ENCODE assay signal across 8 mouse cellular contexts in genomic region chr5:23850345-23851159, GRCm38 (mm10). TPM values are rescaled to one million over a fixed set of nuclear protein-coding genes. Genes with fewer than 3 reads are reported as not detected.
DNase-seq lines count a peak whose midpoint lies in the region; ATAC-seq lines count a peak whose summit lies in the region.

No protein-coding gene starts in this region.

- DNase-seq in adrenal gland, adult (ENCODE audit: inconsistent age in 2 of 2, low spot score in 1 of 2) = peak; percentile 91 to 97
- peak; percentile 91 for DNase-seq in embryo, embryonic 10.5 days (ENCODE audit: low spot score)
- peak; percentile 92 for DNase-seq in gastrocnemius, postnatal 14 days
- DNase-seq in left cerebral cortex, postnatal 10 days (ENCODE audit: extremely low spot score in 1 of 2, low spot score in 2 of 2) = peak; percentile 83 to 93
- peak; percentile 89 to 93 for DNase-seq in right cerebral cortex, postnatal 10 days (ENCODE audit: low spot score in 2 of 2)
- peak; percentile 93 for DNase-seq in urinary bladder, postnatal 14 days (ENCODE audit: low spot score)

- peak; percentile 86 for ATAC-seq in inflammation-experienced regulatory T-cells, adult 6 months
- ATAC-seq in megakaryocyte progenitor cell, adult 5-6 weeks (replicated peaks; ENCODE audit: poor library complexity) = peak; percentile 94

- intact Hi-C loops in gastrocnemius, postnatal 14 days (cut with DNase I; ENCODE audit: low total_unique reads) = loop anchor here (10.0 kb wide), 1 partner anchor 224 kb away; no protein-coding TSS in a partner anchor
- intact Hi-C loops in left cerebral cortex, postnatal 10 days (cut with DNase I) = loop anchor here (2.0 kb wide), 1 partner anchor 226 kb away; no protein-coding TSS in a partner anchor

RNA-seq across cellular contexts. Expression of gene Tomm7, which starts 6.6 kb away (rescaled TPM):
- total RNA-seq in gastrocnemius, postnatal 14 days (2021) = 10 to 100 TPM; 48.3 to 51.0 TPM
- polyA plus RNA-seq in inflammation-experienced regulatory T-cells, adult 6 months (2017; shearing (Covaris generic)) = 100 to 1,000 TPM in 2 of 3 experiments, 10 to 100 TPM in 1; 73.2 to 127 (median 116) TPM
- total RNA-seq in left cerebral cortex, postnatal 10 days (2021) = 10 to 100 TPM; 73.7 to 74.5 TPM
- total RNA-seq in megakaryocyte progenitor cell, adult 5-6 weeks (2015) = 81.3 and 98.8 TPM in 2 replicates
- total RNA-seq in megakaryocyte progenitor cell, adult 5-6 weeks (2017) = 288 and 310 TPM in 2 replicates

Comparison
In these comparisons a context has a peak if more than half of its experiments do, and no peak if none do; other contexts are left out.
1. Peak in every context shown above with its lines: DNase-seq and ATAC-seq.